Mouse (Mus musculus) CH12.LX (cell line): ENCODE measurements around the gene Smim15. TPM values are rescaled to one million over a fixed set of nuclear protein-coding genes. Genes with fewer than 3 reads are reported as not detected.

ENCODE experiments used
- DNase-seq: peaks from one replicate; pipeline ENCODE4 v3.0.0-alpha.2; 2013; ENCODE audit errors: extremely low read depth
- H3K27ac ChIP-seq: 2 replicates; pipeline ENCODE4 v1.5.1; 2012; ENCODE audit warnings: low read depth, mild to moderate bottlenecking, control low read depth, moderate library complexity; ENCODE audit not compliant: insufficient read depth
- H3K27me3 ChIP-seq: replicated peaks from 2 replicates; pipeline ENCODE3; 2012; ENCODE audit warnings: inconsistent platforms
- H3K36me3 ChIP-seq, 2 experiments: replicated peaks in 1 of 2; 2 replicates each; pipeline versions ENCODE3 to v1.6.1; 2012; ENCODE audit warnings: inconsistent platforms in 1 of 2, low read length in 1 of 2, mild to moderate bottlenecking in 1 of 2, mixed read lengths in 1 of 2, moderate library complexity in 1 of 2; ENCODE audit not compliant: control insufficient read depth in 1 of 2, insufficient read depth in 1 of 2
- H3K4me1 ChIP-seq, 2 experiments: 2 replicates each; pipeline ENCODE4 v1.6.1; 2012; ENCODE audit warnings: inconsistent platforms in 1 of 2, moderate library complexity in 1 of 2; ENCODE audit not compliant: insufficient read depth in 2 of 2, control insufficient read depth in 1 of 2
- H3K4me2 ChIP-seq: 2 replicates; pipeline ENCODE4 v1.6.1; 2012; ENCODE audit warnings: low read depth, mild to moderate bottlenecking, control low read depth; ENCODE audit not compliant: poor library complexity, insufficient read depth, severe bottlenecking
- H3K4me3 ChIP-seq, 3 experiments: fragments of 150-350 bp in 1 of 3; sonication (generic) in 1 of 3; replicated peaks in 1 of 3; 2 replicates each; pipeline versions ENCODE3 to v1.5.1; 2011 to 2012; ENCODE audit warnings: low read depth in 2 of 3, low read length in 2 of 3, mild to moderate bottlenecking in 2 of 3, moderate library complexity in 2 of 3, control low read depth in 1 of 3, improper control_type of control experiment in 1 of 3, inconsistent platforms in 1 of 3, mixed read lengths in 1 of 3; ENCODE audit not compliant: poor library complexity in 1 of 3
- H3K79me2 ChIP-seq: replicated peaks from 2 replicates; pipeline ENCODE4 v1.6.1; 2012; ENCODE audit warnings: mild to moderate bottlenecking, moderate library complexity; ENCODE audit not compliant: control insufficient read depth, poor library complexity, insufficient read depth, severe bottlenecking; ENCODE audit errors: extremely low read depth
- H3K9ac ChIP-seq: 2 replicates; pipeline ENCODE4 v1.6.1; 2012; ENCODE audit warnings: low read depth, mild to moderate bottlenecking, control low read depth, moderate library complexity; ENCODE audit not compliant: insufficient read depth
- H3K9me3 ChIP-seq: replicated peaks from 2 replicates; pipeline ENCODE3; 2012; ENCODE audit warnings: low read length, inconsistent platforms, mixed read lengths
- BHLHE40 ChIP-seq: IDR thresholded peaks from 2 replicates; pipeline ENCODE4 v1.6.1; 2011; ENCODE audit warnings: mild to moderate bottlenecking, low read depth, low read length, improper control_type of control experiment
- CHD1 ChIP-seq: IDR thresholded peaks from 2 replicates; pipeline ENCODE4 v1.6.1; 2012; ENCODE audit warnings: low read depth, low read length, improper control_type of control experiment, inconsistent platforms
- CHD2 ChIP-seq: IDR thresholded peaks from 2 replicates; pipeline ENCODE4 v1.6.1; 2011; ENCODE audit warnings: low read length, improper control_type of control experiment
- CTCF ChIP-seq, 2 experiments: IDR thresholded peaks in 1 of 2; conservative IDR thresholded peaks in 1 of 2; 2 replicates each; pipeline ENCODE4 v1.5.1; 2011 to 2012; ENCODE audit warnings: low read depth in 2 of 2, low read length in 2 of 2, improper control_type of control experiment in 1 of 2, inconsistent platforms in 1 of 2, mild to moderate bottlenecking in 1 of 2, moderate library complexity in 1 of 2
- E2F4 ChIP-seq: IDR thresholded peaks from 2 replicates; pipeline ENCODE4 v1.6.1; 2011; ENCODE audit warnings: low read depth, low read length, improper control_type of control experiment; ENCODE audit not compliant: insufficient replicate concordance
- ELF1 ChIP-seq: IDR thresholded peaks from 2 replicates; pipeline ENCODE4 v1.6.1; 2014; ENCODE audit warnings: low read depth, mild to moderate bottlenecking, inconsistent platforms, low read length, improper control_type of control experiment
- EP300 ChIP-seq: IDR thresholded peaks from 2 replicates; pipeline ENCODE4 v1.6.1; 2011; ENCODE audit warnings: low read length, improper control_type of control experiment
- GABPA ChIP-seq: IDR thresholded peaks from 2 replicates; pipeline ENCODE4 v1.6.1; 2012; ENCODE audit warnings: low read depth, low read length, improper control_type of control experiment, inconsistent platforms; ENCODE audit not compliant: insufficient replicate concordance
- HCFC1 ChIP-seq: IDR thresholded peaks from 2 replicates; pipeline ENCODE4 v1.6.1; 2012; ENCODE audit warnings: low read depth, mild to moderate bottlenecking, inconsistent platforms, low read length, improper control_type of control experiment
- JUN ChIP-seq: IDR thresholded peaks from 2 replicates; pipeline ENCODE4 v1.6.1; 2011; ENCODE audit warnings: low read depth, mild to moderate bottlenecking, low read length, improper control_type of control experiment, moderate library complexity; ENCODE audit not compliant: insufficient read depth
- JUND ChIP-seq: conservative IDR thresholded peaks from 2 replicates; pipeline ENCODE4 v1.6.1; 2011; ENCODE audit warnings: low read depth, low read length, improper control_type of control experiment
- MAFK ChIP-seq: IDR thresholded peaks from 2 replicates; pipeline ENCODE4 v1.6.1; 2011; ENCODE audit warnings: low read length, improper control_type of control experiment; ENCODE audit not compliant: insufficient replicate concordance
- MAX ChIP-seq: IDR thresholded peaks from 2 replicates; pipeline ENCODE4 v1.6.1; 2011; ENCODE audit warnings: low read length, improper control_type of control experiment
- MAZ ChIP-seq: IDR thresholded peaks from 2 replicates; pipeline ENCODE4 v1.6.1; 2012; ENCODE audit warnings: low read depth, mild to moderate bottlenecking, inconsistent platforms, low read length, improper control_type of control experiment, moderate library complexity
- MYC ChIP-seq: IDR thresholded peaks from 2 replicates; pipeline ENCODE4 v1.6.1; 2011; ENCODE audit warnings: low read depth, mild to moderate bottlenecking, improper control_type of control experiment, low read length
- NELFE ChIP-seq: IDR thresholded peaks from 2 replicates; pipeline ENCODE4 v1.6.1; 2011; ENCODE audit warnings: low read depth, low read length, improper control_type of control experiment
- NRF1 ChIP-seq: IDR thresholded peaks from 2 replicates; pipeline ENCODE4 v1.6.1; 2014; ENCODE audit warnings: low read depth, mild to moderate bottlenecking, inconsistent platforms, low read length, improper control_type of control experiment, moderate library complexity
- POLR2A ChIP-seq: IDR thresholded peaks from 2 replicates; pipeline ENCODE4 v1.6.1; 2011; ENCODE audit warnings: low read depth, mild to moderate bottlenecking, improper control_type of control experiment, low read length
- POLR2AphosphoS2 ChIP-seq: IDR thresholded peaks from 2 replicates; pipeline ENCODE4 v1.6.1; 2011; ENCODE audit warnings: low read depth, low read length, improper control_type of control experiment
- RAD21 ChIP-seq: IDR thresholded peaks from 2 replicates; pipeline ENCODE4 v1.6.1; 2011; ENCODE audit warnings: low read depth, mild to moderate bottlenecking, low read length, improper control_type of control experiment, moderate library complexity
- SMC3 ChIP-seq: IDR thresholded peaks from 2 replicates; pipeline ENCODE4 v1.6.1; 2011; ENCODE audit warnings: low read depth, low read length, improper control_type of control experiment
- TBP ChIP-seq: conservative IDR thresholded peaks from 2 replicates; pipeline ENCODE4 v1.6.1; 2011; ENCODE audit warnings: low read depth, low read length, improper control_type of control experiment
- TCF12 ChIP-seq: IDR thresholded peaks from 2 replicates; pipeline ENCODE4 v1.6.1; 2014; ENCODE audit warnings: low read depth, mild to moderate bottlenecking, inconsistent platforms, low read length, improper control_type of control experiment
- UBTF ChIP-seq: IDR thresholded peaks from 2 replicates; pipeline ENCODE4 v1.6.1; 2012; ENCODE audit warnings: low read depth, mild to moderate bottlenecking, inconsistent platforms, low read length, improper control_type of control experiment, moderate library complexity
- USF1 ChIP-seq: IDR thresholded peaks from 2 replicates; pipeline ENCODE4 v1.6.1; 2014; ENCODE audit warnings: low read depth, mild to moderate bottlenecking, inconsistent platforms, low read length, improper control_type of control experiment
- ZMIZ1 ChIP-seq: IDR thresholded peaks from 2 replicates; pipeline ENCODE4 v1.6.1; 2012; ENCODE audit warnings: low read depth, mild to moderate bottlenecking, inconsistent platforms, low read length, improper control_type of control experiment
- ZNF384 ChIP-seq: IDR thresholded peaks from 2 replicates; pipeline ENCODE4 v1.6.1; 2012; ENCODE audit warnings: low read depth, low read length, improper control_type of control experiment, inconsistent platforms
- dilution Hi-C: fragments of 300-500 bp; cut with MboI; formaldehyde crosslinking; loops from 2 replicates; pipeline ENCODE4 v1.14.3; 2020; ENCODE audit warnings: low sequenced_read_pairs; ENCODE audit not compliant: extremely low pct_unique_long_range_greater_than_20kb, extremely low pct_ligation_motif_present
- in situ Hi-C: fragments of 300-500 bp; cut with MboI; formaldehyde crosslinking; loops from 3 replicates; pipeline ENCODE4 v1.14.3; 2019; ENCODE audit warnings: low sequenced_read_pairs, low pct_ligation_motif_present, low pct_unique_long_range_greater_than_20kb, mixed read lengths
- polyA plus RNA-seq: library from polyadenylated mRNA; unstranded; fragments of >175 nt; gene quantifications from 2 replicates; pipeline ENCODE4 v1.2.1, GENCODE M21; 2012; ENCODE audit warnings: low read depth; ENCODE audit not compliant: insufficient read length
- total RNA-seq, 2 experiments: library from RNA; depleted of rRNA; stranded (reverse); fragments of 300-350 nt in 1 of 2; fragments of >200 nt in 1 of 2; gene quantifications; 2 replicates each; pipeline ENCODE4 v1.2.3; 2012 to 2014

Gene Smim15
- total and polyA plus RNA-seq, 3 experiments: 32.8 to 114 (median 62.8) TPM

- H3K4me2 ChIP-seq: peak overlapping the region; percentile 74
- H3K4me3 ChIP-seq: peak overlapping the region in 1 of 3 experiments; percentile 6
- peaks cover 8 to 34% of the 10 kb centered on the region in 2 experiments for H3K36me3 ChIP-seq
- TF ChIP-seq ZNF384 (no peak), NRF1 (no peak), E2F4 (no peak), EP300 (no peak), POLR2A (no peak), MAZ (no peak), TCF12 (no peak), HCFC1 (no peak), NELFE (no peak), CHD2 (no peak), CTCF (conservative IDR thresholded peaks at IDR 0.05 in 1 of 2, IDR thresholded peaks at IDR 0.05 in 1 of 2; ENCODE audit: low read depth in 2 of 2, low read length in 2 of 2) (no peak), TBP (no peak), CHD1 (no peak), RAD21 (no peak), POLR2AphosphoS2 (no peak), JUN (no peak), MAFK (no peak), BHLHE40 (no peak), UBTF (no peak)
- TF ChIP-seq, all 38 proteins: peak for 0
- no peak for DNase-seq
- Histone ChIP-seq H3K79me2 (peaks cover 27% of the 10 kb centered on the region), H3K27ac (no peak overlapping the region), H3K9me3 (no peaks in the 10 kb centered on the region), H3K4me1 (peaks cover 5 to 48% of the 10 kb centered on the region in 2 experiments; a peak in 3 of 4 replicates), H3K9ac (0 out of 2 replicates have a peak overlapping the region, but pooled peaks have one; percentile 13), H3K27me3 (no peaks in the 10 kb centered on the region)
- dilution Hi-C loops (no loop called here), in situ Hi-C loops (no loop called here)
Measured at GRCm38 (mm10) chr13:108046071-108046470, 1.8 kb downstream of the Smim15 start.

GRCm38 (mm10) chr13:108046891-108047290 is 2.6 kb downstream of the Smim15 start:
- Histone ChIP-seq H3K27me3 (no peaks in the 10 kb centered on the region), H3K27ac (no peak overlapping the region), H3K36me3 (peaks cover 8 to 38% of the 10 kb centered on the region in 2 experiments), H3K9me3 (no peaks in the 10 kb centered on the region), H3K79me2 (peaks cover 27% of the 10 kb centered on the region), H3K4me3 (no peak overlapping the region), H3K9ac (no peak overlapping the region), H3K4me1 (peaks cover 5 to 47% of the 10 kb centered on the region in 2 experiments; a peak in 3 of 4 replicates), H3K4me2 (no peak overlapping the region)
- dilution Hi-C loops (no loop called here), in situ Hi-C loops (no loop called here)
- no peak for DNase-seq
- TF ChIP-seq ZMIZ1 (no peak), JUND (no peak), NRF1 (no peak), BHLHE40 (no peak), HCFC1 (no peak), ELF1 (no peak), USF1 (no peak), MAX (no peak), SMC3 (no peak), MAFK (no peak), MYC (no peak), ZNF384 (no peak), GABPA (no peak), UBTF (no peak), POLR2AphosphoS2 (no peak)
